Mouse (Mus musculus) forebrain, embryonic 11.5 days (tissue): ENCODE data around the gene Xylt1. TPM values are rescaled to one million over a fixed set of nuclear protein-coding genes. Genes with fewer than 3 reads are reported as not detected.

Experiments
- ATAC-seq: fragments of 200-750 bp; cut with Nextera tagmentation; replicated peaks from 2 replicates; pipeline ENCODE4 v1.8.0; 2017; ENCODE audit warnings: moderate TSS enrichment; ENCODE audit not compliant: low FRiP score
- DNase-seq: peaks from one replicate; pipeline ENCODE4 v3.0.0-alpha.2; 2017; ENCODE audit warnings: low spot score
- H3K27ac ChIP-seq: fragments of 300-500 bp; sonication (generic); 2 replicates; pipeline ENCODE4 v1.5.1; 2014; ENCODE audit warnings: low read depth, low read length
- H3K27me3 ChIP-seq: fragments of 300-500 bp; sonication (generic); 2 replicates; pipeline ENCODE4 v1.6.1; 2014; ENCODE audit warnings: mild to moderate bottlenecking, low read length, mixed read lengths; ENCODE audit not compliant: control insufficient read depth, insufficient read depth
- H3K36me3 ChIP-seq: fragments of 300-500 bp; sonication (generic); 2 replicates; pipeline ENCODE4 v1.6.1; 2014; ENCODE audit warnings: mild to moderate bottlenecking, low read length, moderate library complexity, mixed read lengths; ENCODE audit not compliant: control insufficient read depth, insufficient read depth
- H3K4me1 ChIP-seq: fragments of 300-500 bp; sonication (generic); replicated peaks from 2 replicates; pipeline ENCODE4 v1.6.1; 2014; ENCODE audit warnings: low read length, mixed read lengths; ENCODE audit not compliant: control insufficient read depth, insufficient read depth
- H3K4me2 ChIP-seq: fragments of 300-500 bp; sonication (generic); 2 replicates; pipeline ENCODE4 v1.6.1; 2014; ENCODE audit warnings: low read depth, mild to moderate bottlenecking, low read length, moderate library complexity, mixed read lengths; ENCODE audit not compliant: severe bottlenecking
- H3K4me3 ChIP-seq: fragments of 300-500 bp; sonication (generic); 2 replicates; pipeline ENCODE4 v1.5.1; 2014; ENCODE audit warnings: low read depth, low read length
- H3K9ac ChIP-seq: fragments of 300-500 bp; sonication (generic); 2 replicates; pipeline ENCODE4 v1.6.1; 2014; ENCODE audit warnings: low read length
- H3K9me3 ChIP-seq: fragments of 300-500 bp; sonication (generic); 2 replicates; pipeline ENCODE4 v1.6.1; 2016; ENCODE audit warnings: low read length, mixed read lengths; ENCODE audit not compliant: control insufficient read depth
- WGBS: fragments of 180-500 bp; shearing (Covaris S2); extraction: QIAGEN DNeasy Blood & Tissue Kit; methylation state at CpG from one replicate; pipeline ENCODE4 v1.1.7; 2014; 5-methylcytosine and 5-hydroxymethylcytosine counted together
- polyA plus RNA-seq: library from polyadenylated mRNA; unstranded; fragments of >200 nt; fragmentation: Nextera tagmentation; extraction: Ambion mirVana; gene quantifications from 2 replicates; pipeline ENCODE4 v1.2.1, GENCODE M21; 2014

Gene Xylt1
- polyA plus RNA-seq, 1 experiment from 2014 or later, result 4.6 TPM

GRCm38 (mm10) chr7:117406336-117406735 lies 25.6 kb downstream of the Xylt1 start:
- H3K4me3 ChIP-seq, result no peak overlapping the region
- H3K27ac ChIP-seq, result no peak overlapping the region
- no peaks in the 10 kb centered on the region for H3K36me3 ChIP-seq
- H3K27me3 ChIP-seq, result no peaks in the 10 kb centered on the region
- ATAC-seq (no peak), DNase-seq (no peak)
- H3K4me2 ChIP-seq, result no peak overlapping the region
- no peaks in the 10 kb centered on the region for H3K9me3 ChIP-seq
- WGBS, result 91% methylated on average over 3 of the region's 3 CpGs
- H3K4me1 ChIP-seq, result no peaks in the 10 kb centered on the region
- H3K9ac ChIP-seq, result no peak overlapping the region

GRCm38 (mm10) chr7:117409268-117409988 lies 28.6 kb downstream of the Xylt1 start:
- H3K9ac ChIP-seq, result no peak overlapping the region
- no peak overlapping the region for H3K27ac ChIP-seq
- H3K4me2 ChIP-seq, result no peak overlapping the region
- no peak overlapping the region for H3K4me3 ChIP-seq
- no peaks in the 10 kb centered on the region for H3K36me3 ChIP-seq
- no peaks in the 10 kb centered on the region for H3K9me3 ChIP-seq
- H3K27me3 ChIP-seq, result no peaks in the 10 kb centered on the region
- ATAC-seq (no peak), DNase-seq (no peak)
- 87% methylated on average over 8 of the region's 8 CpGs for WGBS
- no peaks in the 10 kb centered on the region for H3K4me1 ChIP-seq

GRCm38 (mm10) chr7:117411874-117412273 lies 31.1 kb downstream of the Xylt1 start:
- DNase-seq, result no peak
- no peak for ATAC-seq
- Histone ChIP-seq H3K27ac (no peak overlapping the region), H3K9ac (no peak overlapping the region), H3K4me2 (no peak overlapping the region), H3K27me3 (no peaks in the 10 kb centered on the region), H3K36me3 (no peaks in the 10 kb centered on the region), H3K4me1 (no peaks in the 10 kb centered on the region), H3K9me3 (no peaks in the 10 kb centered on the region), H3K4me3 (no peak overlapping the region)
- 93% methylated on average over 2 of the region's 2 CpGs for WGBS

GRCm38 (mm10) chr7:117412405-117412804 lies 31.6 kb downstream of the Xylt1 start:
- H3K27me3 ChIP-seq, result no peaks in the 10 kb centered on the region
- no peak for ATAC-seq
- H3K9ac ChIP-seq, result no peak overlapping the region
- H3K4me1 ChIP-seq, result no peaks in the 10 kb centered on the region
- DNase-seq, result no peak
- WGBS, result 92% methylated on average over 5 of the region's 5 CpGs
- no peak overlapping the region for H3K4me2 ChIP-seq
- H3K4me3 ChIP-seq, result no peak overlapping the region
- no peaks in the 10 kb centered on the region for H3K36me3 ChIP-seq
- H3K27ac ChIP-seq, result no peak overlapping the region
- H3K9me3 ChIP-seq, result no peaks in the 10 kb centered on the region

- ATAC-seq (no peak), DNase-seq (no peak)
- WGBS, result 87% methylated on average over 12 of the region's 12 CpGs
- H3K4me1 ChIP-seq, result no peaks in the 10 kb centered on the region
- H3K36me3 ChIP-seq, result no peaks in the 10 kb centered on the region
- H3K9ac ChIP-seq, result no peak overlapping the region
- H3K27ac ChIP-seq, result no peak overlapping the region
- no peak overlapping the region for H3K4me2 ChIP-seq
- no peaks in the 10 kb centered on the region for H3K9me3 ChIP-seq
- no peak overlapping the region for H3K4me3 ChIP-seq
- no peaks in the 10 kb centered on the region for H3K27me3 ChIP-seq
Observed at GRCm38 (mm10) chr7:117414341-117415008, 33.7 kb downstream of the Xylt1 start.

GRCm38 (mm10) chr7:117415009-117415363 lies 34.2 kb downstream of the Xylt1 start:
- Histone ChIP-seq H3K4me1 (peaks cover 3% of the 10 kb centered on the region; the same call in 1 of the 2 replicates), H3K4me3 (no peak overlapping the region), H3K4me2 (no peak overlapping the region), H3K9me3 (no peaks in the 10 kb centered on the region), H3K27me3 (no peaks in the 10 kb centered on the region), H3K27ac (no peak overlapping the region), H3K36me3 (no peaks in the 10 kb centered on the region), H3K9ac (no peak overlapping the region)
- DNase-seq (no peak), ATAC-seq (no peak)
- 92% methylated on average over 8 of the region's 8 CpGs for WGBS

GRCm38 (mm10) chr7:117419041-117419440 lies 38.3 kb downstream of the Xylt1 start:
- Histone ChIP-seq H3K9ac (no peak overlapping the region), H3K4me1 (peaks cover 10% of the 10 kb centered on the region), H3K36me3 (no peaks in the 10 kb centered on the region), H3K27ac (no peak overlapping the region), H3K27me3 (no peaks in the 10 kb centered on the region), H3K9me3 (no peaks in the 10 kb centered on the region), H3K4me3 (no peak overlapping the region), H3K4me2 (no peak overlapping the region)
- WGBS, result 44% methylated on average over 5 of the region's 5 CpGs
- DNase-seq (peak; percentile 60), ATAC-seq (no peak)

- Histone ChIP-seq H3K27ac (peak overlapping the region; percentile 71), H3K4me3 (no peak overlapping the region), H3K27me3 (no peaks in the 10 kb centered on the region), H3K4me1 (peaks cover 10% of the 10 kb centered on the region), H3K9ac (no peak overlapping the region), H3K9me3 (no peaks in the 10 kb centered on the region), H3K36me3 (no peaks in the 10 kb centered on the region), H3K4me2 (no peak overlapping the region)
- ATAC-seq (no peak), DNase-seq (no peak)
- WGBS, result 90% methylated on average over 2 of the region's 2 CpGs
Observed at GRCm38 (mm10) chr7:117419846-117420245, 39.1 kb downstream of the Xylt1 start.

GRCm38 (mm10) chr7:117420301-117420700 lies 39.5 kb downstream of the Xylt1 start:
- DNase-seq (no peak), ATAC-seq (no peak)
- Histone ChIP-seq H3K9me3 (no peaks in the 10 kb centered on the region), H3K9ac (no peak overlapping the region), H3K4me2 (no peak overlapping the region), H3K27ac (peak overlapping the region; percentile 71), H3K4me1 (peaks cover 10% of the 10 kb centered on the region), H3K36me3 (no peaks in the 10 kb centered on the region), H3K4me3 (no peak overlapping the region), H3K27me3 (no peaks in the 10 kb centered on the region)
